In the genomic region with DNA sequence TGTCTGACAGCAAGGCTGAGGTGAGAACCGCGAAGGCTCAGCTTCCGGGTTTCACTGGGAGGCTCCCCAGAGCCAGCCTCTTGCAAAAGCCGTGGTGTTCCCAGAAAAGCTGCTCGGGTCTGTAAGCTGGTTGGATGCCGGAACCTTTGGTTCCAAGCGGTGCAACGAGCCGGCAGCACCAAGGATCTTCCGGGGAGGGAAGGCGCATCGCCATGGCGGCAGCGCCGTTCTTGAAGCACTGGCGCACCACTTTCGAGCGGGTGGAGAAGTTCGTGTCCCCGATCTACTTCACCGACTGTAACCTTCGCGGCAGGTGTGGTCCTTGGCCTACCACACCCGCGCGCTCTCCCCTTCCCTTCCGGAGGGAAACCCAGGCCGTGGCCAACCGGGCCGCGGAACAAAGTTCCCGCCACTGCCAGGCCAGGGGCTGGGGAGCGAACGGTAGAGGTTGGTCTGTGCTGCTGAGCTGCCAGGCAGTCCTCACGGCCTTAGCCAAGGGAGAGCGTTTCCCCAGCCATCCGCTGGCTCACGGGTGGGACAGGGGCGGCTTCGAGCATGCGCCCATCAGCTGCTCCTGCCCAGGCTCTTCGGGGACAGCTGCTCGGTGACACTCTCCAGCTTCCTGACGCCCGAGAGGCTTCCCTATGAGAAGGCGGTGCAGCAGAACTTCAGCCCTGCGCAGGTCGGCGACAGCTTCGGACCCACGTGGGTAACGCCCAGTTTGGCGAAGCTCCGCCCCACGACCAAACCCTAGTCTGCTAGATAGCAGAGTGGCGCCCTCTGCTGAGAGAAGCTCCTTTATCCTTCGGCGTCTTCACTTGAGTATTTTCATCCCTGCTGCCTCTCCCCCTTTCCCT, we compare ENCODE assay signal across 8 mouse cellular contexts. TPM values are rescaled to one million over a fixed set of nuclear protein-coding genes. Genes with fewer than 3 reads are reported as not detected.
DNase-seq lines count a peak whose midpoint lies in the region; ATAC-seq and TF ChIP-seq lines count a peak whose summit lies in the region.

A gene (plus strand): TSS at position 114 of the 857 bp plus-strand sequence.

- H3K9ac ChIP-seq in embryonic facial prominence, embryonic 13.5 days = peak within 1 kb of the TSS; percentile 85
- H3K9ac ChIP-seq in limb, embryonic 12.5 days (replicated peaks) = peak within 1 kb of the TSS; percentile 75
- H3K9ac ChIP-seq in midbrain, embryonic 15.5 days = peak within 1 kb of the TSS; percentile 66

- WGBS in embryonic facial prominence, embryonic 13.5 days = under 1% methylated on average over 58 of the region's 58 CpGs
- under 1% methylated on average over 58 of the region's 58 CpGs for WGBS in kidney, adult 2 months
- WGBS in limb, embryonic 12.5 days = under 1% methylated on average over 58 of the region's 58 CpGs
- WGBS in midbrain, embryonic 15.5 days = under 1% methylated on average over 58 of the region's 58 CpGs
- under 1% methylated on average over 58 of the region's 58 CpGs for whole genome bisulfite sequencing in spleen, adult 2 months

- no peaks in the 10 kb centered on the region for H3K9me3 ChIP-seq in embryonic facial prominence, embryonic 13.5 days
- H3K9me3 ChIP-seq in limb, embryonic 12.5 days = no peaks in the 10 kb centered on the region
- H3K9me3 ChIP-seq in midbrain, embryonic 15.5 days = no peaks in the 10 kb centered on the region

- peak; percentile 95 for DNase-seq in 3134 (ENCODE audit: extremely low read depth, insufficient read length, low spot score)
- peak; percentile 95 to 96 for DNase-seq in adrenal gland, postnatal 36 days
- DNase-seq in heart, adult 18-20 months = peak; percentile 95 to 97
- DNase-seq in kidney, adult 2 months = peak; percentile 96
- DNase-seq in spleen, adult 2 months (ENCODE audit: low read depth in 1 of 2, low spot score in 2 of 2) = peak; percentile 88 to 94

- H3K4me1 ChIP-seq in embryonic facial prominence, embryonic 13.5 days = peaks cover 14% of the 10 kb centered on the region
- peaks cover 3% of the 10 kb centered on the region; the same call in 1 of the 2 replicates for H3K4me1 ChIP-seq in kidney, adult 2 months (ENCODE audit: control insufficient read depth, insufficient read depth, low read length)
- peaks cover 14% of the 10 kb centered on the region for H3K4me1 ChIP-seq in limb, embryonic 12.5 days (replicated peaks)
- H3K4me1 ChIP-seq in midbrain, embryonic 15.5 days = peaks cover 17% of the 10 kb centered on the region
- H3K4me1 ChIP-seq in spleen, adult 2 months (ENCODE audit: control insufficient read depth, insufficient read depth, insufficient read length) = peaks cover 7% of the 10 kb centered on the region

- TF ChIP-seq CTCF in kidney, adult 2 months (conservative IDR thresholded peaks at IDR 0.05; ENCODE audit: insufficient read depth, insufficient read length, low read depth, low read length) = peak; percentile 83
- peak; percentile 80; the same call in 1 of the 2 replicates for TF ChIP-seq CTCF in spleen, adult 2 months (IDR thresholded peaks at IDR 0.05; ENCODE audit: extremely low read depth, insufficient read depth, insufficient read length, insufficient replicate concordance)

- peak within 1 kb of the TSS; percentile 95 for H3K27ac ChIP-seq in embryonic facial prominence, embryonic 13.5 days
- H3K27ac ChIP-seq in kidney, adult 2 months (ENCODE audit: insufficient read depth, low read depth, low read length) = peak within 1 kb of the TSS; percentile 87
- peak within 1 kb of the TSS; percentile 94 for H3K27ac ChIP-seq in limb, embryonic 12.5 days
- H3K27ac ChIP-seq in midbrain, embryonic 15.5 days = peak within 1 kb of the TSS; percentile 92
- peak within 1 kb of the TSS; percentile 94 for H3K27ac ChIP-seq in spleen, adult 2 months (ENCODE audit: insufficient read depth, low read length)

- TF ChIP-seq POLR2A in kidney, adult 2 months (IDR thresholded peaks at IDR 0.05; ENCODE audit: low read depth, low read length) = peak; percentile 88
- peak; percentile 81 for TF ChIP-seq POLR2A in spleen, adult 2 months (IDR thresholded peaks at IDR 0.05; ENCODE audit: low read depth, low read length)

- H3K27me3 ChIP-seq in embryonic facial prominence, embryonic 13.5 days = no peaks in the 10 kb centered on the region
- no peaks in the 10 kb centered on the region for H3K27me3 ChIP-seq in kidney, adult 2 months (replicated peaks; ENCODE audit: control insufficient read depth, insufficient read depth, low read length)
- H3K27me3 ChIP-seq in limb, embryonic 12.5 days = no peaks in the 10 kb centered on the region
- no peaks in the 10 kb centered on the region for H3K27me3 ChIP-seq in midbrain, embryonic 15.5 days (replicated peaks)
- H3K27me3 ChIP-seq in spleen, adult 2 months (ENCODE audit: control insufficient read depth, insufficient read depth, low read length) = no peaks in the 10 kb centered on the region

- H3K4me3 ChIP-seq in embryonic facial prominence, embryonic 13.5 days = peak within 1 kb of the TSS; percentile 86
- peak within 1 kb of the TSS; percentile 91 for H3K4me3 ChIP-seq in kidney, adult 2 months (ENCODE audit: insufficient read depth, low read depth, low read length)
- peak within 1 kb of the TSS; percentile 74 for H3K4me3 ChIP-seq in limb, embryonic 12.5 days (replicated peaks)
- H3K4me3 ChIP-seq in midbrain, embryonic 15.5 days = peak within 1 kb of the TSS; percentile 67
- peak within 1 kb of the TSS; percentile 78 for H3K4me3 ChIP-seq in spleen, adult 2 months (ENCODE audit: extremely low read depth, insufficient read depth, insufficient read length)

- peak; percentile 86 for ATAC-seq in embryonic facial prominence, embryonic 13.5 days (ENCODE audit: insufficient number of reproducible peaks, insufficient read depth, low FRiP score, low TSS enrichment, low read depth)
- peak; percentile 86 for ATAC-seq in limb, embryonic 12.5 days (ENCODE audit: insufficient number of reproducible peaks, insufficient read depth, low FRiP score, low TSS enrichment, low read depth)
- ATAC-seq in midbrain, embryonic 15.5 days (replicated peaks) = peak; percentile 94

- peak within 1 kb of the TSS; percentile 91 for H3K4me2 ChIP-seq in embryonic facial prominence, embryonic 13.5 days
- H3K4me2 ChIP-seq in limb, embryonic 12.5 days = peak within 1 kb of the TSS; percentile 86
- H3K4me2 ChIP-seq in midbrain, embryonic 15.5 days = peak within 1 kb of the TSS; percentile 73

- peaks cover 44% of the 10 kb centered on the region for H3K36me3 ChIP-seq in embryonic facial prominence, embryonic 13.5 days
- H3K36me3 ChIP-seq in kidney, adult 2 months (ENCODE audit: control insufficient read depth, insufficient read depth, low read length) = no peaks in the 10 kb centered on the region
- H3K36me3 ChIP-seq in limb, embryonic 12.5 days = peaks cover 48% of the 10 kb centered on the region
- H3K36me3 ChIP-seq in midbrain, embryonic 15.5 days (replicated peaks) = peaks cover 22% of the 10 kb centered on the region
- H3K36me3 ChIP-seq in spleen, adult 2 months (ENCODE audit: control insufficient read depth, insufficient read depth, low read length) = peaks cover 15% of the 10 kb centered on the region

RNA-seq across cellular contexts. Expression of the gene that starts here (rescaled TPM):
- total RNA-seq in adrenal gland, postnatal 36 days (2021) = 100 to 1,000 TPM; 109 to 121 TPM
- polyA plus RNA-seq in embryonic facial prominence, embryonic 13.5 days (2015; fragmentation: Nextera tagmentation; extraction: Ambion mirVana) = 66.9 and 77.5 TPM in 2 replicates
- 10 to 100 TPM; 42.6 to 43.3 TPM for total RNA-seq in heart, adult 18-20 months (2021)
- polyA plus RNA-seq in kidney, adult 2 months (2012; rRNA removed) = 177 and 215 TPM in 2 replicates
- 70.7 and 70.8 TPM in 2 replicates for polyA plus RNA-seq in limb, embryonic 12.5 days (2016; fragmentation: Nextera tagmentation; extraction: Ambion mirVana)
- 102 and 109 TPM in 2 replicates for polyA plus RNA-seq in midbrain, embryonic 15.5 days (2015; fragmentation: Nextera tagmentation; extraction: Ambion mirVana)
- polyA plus RNA-seq in spleen, adult 2 months (2012; rRNA removed) = 170 and 183 TPM in 2 replicates

Comparison
In these comparisons a context has a peak if more than half of its experiments do, and no peak if none do; other contexts are left out.
1. Peak in every context shown above with its lines: DNase-seq, ATAC-seq, H3K4me3 ChIP-seq and H3K27ac ChIP-seq.